Mouse (Mus musculus): ENCODE data around the gene Iqgap2. TPM values are rescaled to one million over a fixed set of nuclear protein-coding genes. Genes with fewer than 3 reads are reported as not detected.

Iqgap2 gene
- polyA plus RNA-seq, 2 experiments: 10.5 to 12.7 TPM

- no peak for ATAC-seq (ENCODE audit: low FRiP score, low read depth)
- DNase-seq (ENCODE audit: low spot score): no peak
Measured at GRCm38 (mm10) chr13:95637737-95638136, 254.0 kb downstream of the Iqgap2 start.

GRCm38 (mm10) chr13:95635301-95635700, 256.4 kb downstream of the Iqgap2 start:
- Histone ChIP-seq H3K4me3 (replicated peaks; ENCODE audit: low read length) (no peak overlapping the region), H3K4me2 (replicated peaks; ENCODE audit: low read depth, low read length, severe bottlenecking) (no peak overlapping the region), H3K27ac (replicated peaks; ENCODE audit: low read depth, low read length) (no peak overlapping the region), H3K9ac (ENCODE audit: low read depth, low read length, severe bottlenecking) (no peak overlapping the region), H3K36me3 (ENCODE audit: control insufficient read depth, insufficient read depth, low read length) (peaks cover 7% of the 10 kb centered on the region; the same call in 1 of the 2 replicates), H3K27me3 (ENCODE audit: control insufficient read depth, insufficient read depth, low read length) (no peaks in the 10 kb centered on the region), H3K4me1 (ENCODE audit: control insufficient read depth, insufficient read depth, low read length) (0 out of 2 replicates have a peak, but pooled peaks cover 8% of the 10 kb centered on the region), H3K9me3 (ENCODE audit: control insufficient read depth, low read length) (no peaks in the 10 kb centered on the region)
- DNase-seq (ENCODE audit: low spot score) (no peak), ATAC-seq (ENCODE audit: low FRiP score, low read depth) (no peak)
- WGBS: 84% methylated on average over 12 of the region's 12 CpGs
- TF ChIP-seq POLR2A (IDR thresholded peaks at IDR 0.05; ENCODE audit: borderline replicate concordance, extremely low read depth, insufficient read depth, insufficient read length): no peak

More at GRCm38 (mm10) chr13:95637737-95638136, 254.0 kb downstream of the Iqgap2 start:
- H3K4me1 ChIP-seq (ENCODE audit: control insufficient read depth, insufficient read depth, low read length): peaks cover 18% of the 10 kb centered on the region
- H3K27me3 ChIP-seq (ENCODE audit: control insufficient read depth, insufficient read depth, low read length): no peaks in the 10 kb centered on the region
- H3K4me3 ChIP-seq (replicated peaks; ENCODE audit: low read length): no peak overlapping the region
- H3K36me3 ChIP-seq (ENCODE audit: control insufficient read depth, insufficient read depth, low read length): 0 out of 2 replicates have a peak, but pooled peaks cover 4% of the 10 kb centered on the region
- no peak overlapping the region for H3K9ac ChIP-seq (ENCODE audit: low read depth, low read length, severe bottlenecking)
- 74% methylated on average over 10 of the region's 10 CpGs for WGBS
- TF ChIP-seq POLR2A (IDR thresholded peaks at IDR 0.05; ENCODE audit: borderline replicate concordance, extremely low read depth, insufficient read depth, insufficient read length): no peak
- no peak overlapping the region for H3K4me2 ChIP-seq (replicated peaks; ENCODE audit: low read depth, low read length, severe bottlenecking)
- no peaks in the 10 kb centered on the region for H3K9me3 ChIP-seq (ENCODE audit: control insufficient read depth, low read length)
- H3K27ac ChIP-seq (replicated peaks; ENCODE audit: low read depth, low read length): no peak overlapping the region

GRCm38 (mm10) chr13:95634451-95634850, 257.3 kb downstream of the Iqgap2 start:
- Histone ChIP-seq H3K36me3 (ENCODE audit: control insufficient read depth, insufficient read depth, low read length) (peaks cover 7% of the 10 kb centered on the region; the same call in 1 of the 2 replicates), H3K27me3 (ENCODE audit: control insufficient read depth, insufficient read depth, low read length) (no peaks in the 10 kb centered on the region), H3K9me3 (ENCODE audit: control insufficient read depth, low read length) (no peaks in the 10 kb centered on the region), H3K4me1 (ENCODE audit: control insufficient read depth, insufficient read depth, low read length) (0 out of 2 replicates have a peak, but pooled peaks cover 6% of the 10 kb centered on the region), H3K4me3 (replicated peaks; ENCODE audit: low read length) (no peak overlapping the region), H3K27ac (replicated peaks; ENCODE audit: low read depth, low read length) (no peak overlapping the region), H3K4me2 (replicated peaks; ENCODE audit: low read depth, low read length, severe bottlenecking) (no peak overlapping the region), H3K9ac (ENCODE audit: low read depth, low read length, severe bottlenecking) (no peak overlapping the region)
- no peak for TF ChIP-seq POLR2A (IDR thresholded peaks at IDR 0.05; ENCODE audit: borderline replicate concordance, extremely low read depth, insufficient read depth, insufficient read length)
- ATAC-seq (ENCODE audit: low FRiP score, low read depth) (no peak), DNase-seq (ENCODE audit: low spot score) (no peak)
- 45% methylated on average over 2 of the region's 2 CpGs for WGBS

- Histone ChIP-seq H3K9me3 (ENCODE audit: control insufficient read depth, low read length) (no peaks in the 10 kb centered on the region), H3K27ac (replicated peaks; ENCODE audit: low read depth, low read length) (no peak overlapping the region), H3K4me1 (ENCODE audit: control insufficient read depth, insufficient read depth, low read length) (no peaks in the 10 kb centered on the region), H3K4me2 (replicated peaks; ENCODE audit: low read depth, low read length, severe bottlenecking) (no peak overlapping the region), H3K4me3 (replicated peaks; ENCODE audit: low read length) (no peak overlapping the region), H3K27me3 (ENCODE audit: control insufficient read depth, insufficient read depth, low read length) (no peaks in the 10 kb centered on the region), H3K36me3 (ENCODE audit: control insufficient read depth, insufficient read depth, low read length) (peaks cover 11% of the 10 kb centered on the region; the same call in 1 of the 2 replicates), H3K9ac (ENCODE audit: low read depth, low read length, severe bottlenecking) (no peak overlapping the region)
- 74% methylated on average over 2 of the region's 2 CpGs for WGBS
- no peak for TF ChIP-seq POLR2A (IDR thresholded peaks at IDR 0.05; ENCODE audit: borderline replicate concordance, extremely low read depth, insufficient read depth, insufficient read length)
- ATAC-seq (ENCODE audit: low FRiP score, low read depth): no peak
- no peak for DNase-seq (ENCODE audit: low spot score)
Measured at GRCm38 (mm10) chr13:95633384-95633783, 258.3 kb downstream of the Iqgap2 start.

- no peaks in the 10 kb centered on the region for H3K4me1 ChIP-seq (ENCODE audit: control insufficient read depth, insufficient read depth, low read length)
- H3K9ac ChIP-seq (ENCODE audit: low read depth, low read length, severe bottlenecking): no peak overlapping the region
- H3K4me3 ChIP-seq (replicated peaks; ENCODE audit: low read length): no peak overlapping the region
- no peak for TF ChIP-seq POLR2A (IDR thresholded peaks at IDR 0.05; ENCODE audit: borderline replicate concordance, extremely low read depth, insufficient read depth, insufficient read length)
- ATAC-seq (ENCODE audit: low FRiP score, low read depth) (no peak), DNase-seq (ENCODE audit: low spot score) (no peak)
- 84% methylated on average over 6 of the region's 6 CpGs for WGBS
- no peak overlapping the region for H3K4me2 ChIP-seq (replicated peaks; ENCODE audit: low read depth, low read length, severe bottlenecking)
- H3K27me3 ChIP-seq (ENCODE audit: control insufficient read depth, insufficient read depth, low read length): no peaks in the 10 kb centered on the region
- H3K9me3 ChIP-seq (ENCODE audit: control insufficient read depth, low read length): no peaks in the 10 kb centered on the region
- peaks cover 14% of the 10 kb centered on the region; the same call in 1 of the 2 replicates for H3K36me3 ChIP-seq (ENCODE audit: control insufficient read depth, insufficient read depth, low read length)
- no peak overlapping the region for H3K27ac ChIP-seq (replicated peaks; ENCODE audit: low read depth, low read length)
Measured at GRCm38 (mm10) chr13:95632144-95632543, 259.6 kb downstream of the Iqgap2 start.
